Mouse (Mus musculus): ENCODE measurements around the gene Spen. TPM values are rescaled to one million over a fixed set of nuclear protein-coding genes. Genes with fewer than 3 reads are reported as not detected.
"Not testable (repeated sequence)": the region's sequence is repeated elsewhere in the genome, so short reads cannot be mapped to it uniquely, and the experiment has no call there.

Spen gene
- total and polyA plus RNA-seq, 2 experiments from 2014 or later = 2.3 to 4.9 TPM

GRCm38 (mm10) chr4:141559131-141559897 is 20.9 kb upstream of the Spen start:
- H3K9ac ChIP-seq (replicated peaks; ENCODE audit: low read depth, low read length) = peak overlapping the region; percentile 59
- H3K27ac ChIP-seq (ENCODE audit: low read depth) = peak overlapping the region; percentile 99
- DNase-seq (ENCODE audit: low spot score) = peak; percentile 80
- ATAC-seq (ENCODE audit: insufficient read depth, low read depth) = peak; percentile 86
- no peaks in the 10 kb centered on the region for H3K27me3 ChIP-seq (ENCODE audit: control insufficient read depth, insufficient read depth, low read length)
- no peaks in the 10 kb centered on the region for H3K9me3 ChIP-seq (replicated peaks; ENCODE audit: control insufficient read depth, low read length)
- H3K4me1 ChIP-seq (ENCODE audit: control insufficient read depth, insufficient read depth) = no peaks in the 10 kb centered on the region
- under 1% methylated on average over 30 of the region's 30 CpGs for WGBS
- H3K36me3 ChIP-seq (replicated peaks; ENCODE audit: control insufficient read depth, insufficient read depth, low read length) = no peaks in the 10 kb centered on the region
- H3K4me2 ChIP-seq (ENCODE audit: low read depth, low read length) = peak overlapping the region; percentile 88
- H3K4me3 ChIP-seq (ENCODE audit: low read depth, low read length) = peak overlapping the region; percentile 45
- TF ChIP-seq EP300 (IDR thresholded peaks at IDR 0.05; ENCODE audit: low read depth) = peak; percentile 21; the same call in 1 of the 2 replicates
- no peak for TF ChIP-seq CTCF (IDR thresholded peaks at IDR 0.05; ENCODE audit: low read depth)

GRCm38 (mm10) chr4:141558658-141559057 is 20.3 kb upstream of the Spen start:
- no peak for DNase-seq (ENCODE audit: low spot score)
- Histone ChIP-seq H3K27me3 (ENCODE audit: control insufficient read depth, insufficient read depth, low read length) (no peaks in the 10 kb centered on the region), H3K9me3 (replicated peaks; ENCODE audit: control insufficient read depth, low read length) (no peaks in the 10 kb centered on the region), H3K27ac (ENCODE audit: low read depth) (peak overlapping the region; percentile 99), H3K4me3 (ENCODE audit: low read depth, low read length) (peak overlapping the region; percentile 45), H3K4me1 (ENCODE audit: control insufficient read depth, insufficient read depth) (no peaks in the 10 kb centered on the region), H3K36me3 (replicated peaks; ENCODE audit: control insufficient read depth, insufficient read depth, low read length) (no peaks in the 10 kb centered on the region), H3K4me2 (ENCODE audit: low read depth, low read length) (peak overlapping the region; percentile 88), H3K9ac (replicated peaks; ENCODE audit: low read depth, low read length) (peak overlapping the region; percentile 50)
- ATAC-seq (ENCODE audit: insufficient read depth, low read depth) = peak; percentile 30; the same call in 1 of the 2 replicates
- TF ChIP-seq EP300 (IDR thresholded peaks at IDR 0.05; ENCODE audit: low read depth) = no peak
- no peak for TF ChIP-seq CTCF (IDR thresholded peaks at IDR 0.05; ENCODE audit: low read depth)
- 10% methylated on average over 16 of the region's 16 CpGs for WGBS

- WGBS = 96% methylated on average over 5 of the region's 6 CpGs
- DNase-seq (ENCODE audit: low spot score); H3K4me3 ChIP-seq (ENCODE audit: low read depth, low read length); ATAC-seq (ENCODE audit: insufficient read depth, low read depth); H3K4me1 ChIP-seq (ENCODE audit: control insufficient read depth, insufficient read depth); H3K36me3 ChIP-seq (replicated peaks; ENCODE audit: control insufficient read depth, insufficient read depth, low read length); H3K27ac ChIP-seq (ENCODE audit: low read depth); H3K27me3 ChIP-seq (ENCODE audit: control insufficient read depth, insufficient read depth, low read length); H3K9ac ChIP-seq (replicated peaks; ENCODE audit: low read depth, low read length); H3K4me2 ChIP-seq (ENCODE audit: low read depth, low read length); H3K9me3 ChIP-seq (replicated peaks; ENCODE audit: control insufficient read depth, low read length): not testable (repeated sequence)
Measured at GRCm38 (mm10) chr4:141556163-141556562, 17.8 kb upstream of the Spen start.

- DNase-seq (ENCODE audit: low spot score); H3K36me3 ChIP-seq (replicated peaks; ENCODE audit: control insufficient read depth, insufficient read depth, low read length); H3K9ac ChIP-seq (replicated peaks; ENCODE audit: low read depth, low read length); ATAC-seq (ENCODE audit: insufficient read depth, low read depth); H3K4me3 ChIP-seq (ENCODE audit: low read depth, low read length); H3K27ac ChIP-seq (ENCODE audit: low read depth); H3K9me3 ChIP-seq (replicated peaks; ENCODE audit: control insufficient read depth, low read length); H3K4me2 ChIP-seq (ENCODE audit: low read depth, low read length); H3K4me1 ChIP-seq (ENCODE audit: control insufficient read depth, insufficient read depth); H3K27me3 ChIP-seq (ENCODE audit: control insufficient read depth, insufficient read depth, low read length): not testable (repeated sequence)
- WGBS = 89% methylated on average over 8 of the region's 9 CpGs
Measured at GRCm38 (mm10) chr4:141554255-141554865, 16.0 kb upstream of the Spen start.

- H3K4me1 ChIP-seq (ENCODE audit: control insufficient read depth, insufficient read depth) = 0 out of 2 replicates have a peak, but pooled peaks cover 11% of the 10 kb centered on the region
- TF ChIP-seq EP300 (IDR thresholded peaks at IDR 0.05; ENCODE audit: low read depth) (no peak), CTCF (IDR thresholded peaks at IDR 0.05; ENCODE audit: low read depth) (no peak)
- ATAC-seq (ENCODE audit: insufficient read depth, low read depth) (no peak), DNase-seq (ENCODE audit: low spot score) (no peak)
- no peaks in the 10 kb centered on the region for H3K27me3 ChIP-seq (ENCODE audit: control insufficient read depth, insufficient read depth, low read length)
- H3K36me3 ChIP-seq (replicated peaks; ENCODE audit: control insufficient read depth, insufficient read depth, low read length) = no peaks in the 10 kb centered on the region
- H3K4me2 ChIP-seq (ENCODE audit: low read depth, low read length) = no peak overlapping the region
- H3K9ac ChIP-seq (replicated peaks; ENCODE audit: low read depth, low read length) = no peak overlapping the region
- no peak overlapping the region for H3K4me3 ChIP-seq (ENCODE audit: low read depth, low read length)
- no peaks in the 10 kb centered on the region for H3K9me3 ChIP-seq (replicated peaks; ENCODE audit: control insufficient read depth, low read length)
- WGBS = 34% methylated on average over 2 of the region's 2 CpGs
- H3K27ac ChIP-seq (ENCODE audit: low read depth) = no peak overlapping the region
Measured at GRCm38 (mm10) chr4:141552484-141552883, 14.1 kb upstream of the Spen start.
